Mouse (Mus musculus) liver, embryonic 15.5 days (tissue): ENCODE measurements around the gene Fads1. TPM values are rescaled to one million over a fixed set of nuclear protein-coding genes. Genes with fewer than 3 reads are reported as not detected.

Experiments
- ATAC-seq: fragments of 200-750 bp; cut with Nextera tagmentation; 2 replicates; pipeline ENCODE4 v1.8.0; 2017; ENCODE audit warnings: moderate number of reproducible peaks, mild to moderate bottlenecking, moderate library complexity; ENCODE audit not compliant: insufficient read depth
- H3K27ac ChIP-seq: fragments of 300-500 bp; sonication (generic); replicated peaks from 2 replicates; pipeline ENCODE4 v1.5.1; 2015; ENCODE audit warnings: mild to moderate bottlenecking, inconsistent platforms
- H3K27me3 ChIP-seq: fragments of 300-500 bp; sonication (generic); 2 replicates; pipeline ENCODE4 v1.6.1; 2015; ENCODE audit warnings: mild to moderate bottlenecking, inconsistent platforms
- H3K36me3 ChIP-seq: fragments of 300-500 bp; sonication (generic); replicated peaks from 2 replicates; pipeline ENCODE4 v1.6.1; 2015; ENCODE audit warnings: moderate library complexity, mild to moderate bottlenecking, inconsistent platforms
- H3K4me1 ChIP-seq: fragments of 300-500 bp; sonication (generic); replicated peaks from 2 replicates; pipeline ENCODE4 v1.6.1; 2015; ENCODE audit warnings: inconsistent platforms
- H3K4me2 ChIP-seq: fragments of 300-500 bp; sonication (generic); 2 replicates; pipeline ENCODE4 v1.6.1; 2015; ENCODE audit warnings: moderate library complexity, mild to moderate bottlenecking, inconsistent platforms
- H3K4me3 ChIP-seq: fragments of 300-500 bp; sonication (generic); replicated peaks from 2 replicates; pipeline ENCODE4 v1.5.1; 2015; ENCODE audit warnings: mild to moderate bottlenecking, inconsistent platforms
- H3K9ac ChIP-seq: fragments of 300-500 bp; sonication (generic); 2 replicates; pipeline ENCODE4 v1.6.1; 2015; ENCODE audit warnings: moderate library complexity, mild to moderate bottlenecking, inconsistent platforms
- H3K9me3 ChIP-seq: fragments of 300-500 bp; sonication (generic); replicated peaks from 2 replicates; pipeline ENCODE4 v1.6.1; 2016; ENCODE audit warnings: inconsistent platforms
- WGBS: fragments of 180-500 bp; shearing (Covaris S2); methylation state at CpG from one replicate; pipeline ENCODE4 v1.1.7; 2015; ENCODE audit warnings: mixed read lengths; ENCODE audit not compliant: insufficient replicate concordance; 5-methylcytosine and 5-hydroxymethylcytosine counted together
- polyA plus RNA-seq: library from polyadenylated mRNA; unstranded; fragments of >200 nt; fragmentation: Nextera tagmentation; extraction: Ambion mirVana; gene quantifications from 2 replicates; pipeline ENCODE4 v1.2.1, GENCODE M21; 2015

The Fads1 gene
- polyA plus RNA-seq, 1 experiment from 2014 or later = 73.6 TPM

GRCm38 (mm10) chr19:10208851-10209250 is 26.2 kb downstream of the Fads1 start:
- peaks cover 62% of the 10 kb centered on the region for H3K36me3 ChIP-seq
- 65% methylated on average over 3 of the region's 3 CpGs for WGBS

GRCm38 (mm10) chr19:10210885-10211284 is 28.2 kb downstream of the Fads1 start:
- H3K9ac ChIP-seq = no peak overlapping the region
- peaks cover 59% of the 10 kb centered on the region for H3K36me3 ChIP-seq
- no peaks in the 10 kb centered on the region for H3K9me3 ChIP-seq
- H3K4me2 ChIP-seq = no peak overlapping the region
- no peak overlapping the region for H3K27ac ChIP-seq
- no peaks in the 10 kb centered on the region for H3K27me3 ChIP-seq
- H3K4me3 ChIP-seq = no peak overlapping the region
- no peak for ATAC-seq
- 45% methylated on average over 4 of the region's 4 CpGs for WGBS
- peaks cover 12% of the 10 kb centered on the region; the same call in 1 of the 2 replicates for H3K4me1 ChIP-seq

More at GRCm38 (mm10) chr19:10208851-10209250, 26.2 kb downstream of the Fads1 start:
- H3K4me2 ChIP-seq = no peak overlapping the region
- H3K9me3 ChIP-seq = no peaks in the 10 kb centered on the region
- H3K27me3 ChIP-seq = no peaks in the 10 kb centered on the region
- ATAC-seq = no peak
- H3K27ac ChIP-seq = no peak overlapping the region
- H3K9ac ChIP-seq = no peak overlapping the region
- peaks cover 24% of the 10 kb centered on the region for H3K4me1 ChIP-seq
- no peak overlapping the region for H3K4me3 ChIP-seq

GRCm38 (mm10) chr19:10213796-10214471 is 31.2 kb downstream of the Fads1 start:
- Histone ChIP-seq H3K27me3 (no peaks in the 10 kb centered on the region), H3K9me3 (no peaks in the 10 kb centered on the region), H3K36me3 (peaks cover 29% of the 10 kb centered on the region), H3K4me1 (peaks cover 12% of the 10 kb centered on the region; the same call in 1 of the 2 replicates), H3K9ac (no peak overlapping the region), H3K4me3 (no peak overlapping the region), H3K27ac (no peak overlapping the region), H3K4me2 (no peak overlapping the region)
- no peak for ATAC-seq
- 71% methylated on average over 10 of the region's 10 CpGs for WGBS

- H3K27ac ChIP-seq = no peak overlapping the region
- WGBS = 56% methylated on average over 8 of the region's 8 CpGs
- H3K4me3 ChIP-seq = no peak overlapping the region
- H3K4me2 ChIP-seq = no peak overlapping the region
- ATAC-seq = no peak
- H3K4me1 ChIP-seq = 0 out of 2 replicates have a peak, but pooled peaks cover 4% of the 10 kb centered on the region
- no peak overlapping the region for H3K9ac ChIP-seq
- H3K27me3 ChIP-seq = no peaks in the 10 kb centered on the region
- H3K9me3 ChIP-seq = no peaks in the 10 kb centered on the region
- peaks cover 10% of the 10 kb centered on the region; the same call in 1 of the 2 replicates for H3K36me3 ChIP-seq
Measured at GRCm38 (mm10) chr19:10216101-10216500, 33.4 kb downstream of the Fads1 start.

DNA sequence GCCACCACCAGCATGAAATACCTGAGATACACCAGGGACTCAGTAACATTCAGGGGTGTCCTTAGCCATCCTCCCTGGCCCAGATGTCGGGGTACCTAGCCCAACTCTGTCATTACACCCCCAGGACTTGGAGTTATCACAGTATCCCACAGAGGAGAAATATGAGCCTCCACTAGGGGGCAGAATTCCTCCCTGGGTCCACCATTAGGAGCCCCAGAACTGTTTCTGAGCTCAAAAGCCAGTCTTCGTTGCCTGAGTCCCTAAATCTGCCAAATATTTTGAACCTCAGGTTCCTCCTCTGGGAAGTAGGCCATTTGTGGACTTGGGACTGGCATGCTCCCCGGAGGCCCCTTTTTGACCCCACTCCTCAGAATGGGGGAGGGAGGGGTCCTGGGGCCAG is 36.4 kb downstream of the Fads1 start:
- Histone ChIP-seq H3K9me3 (no peaks in the 10 kb centered on the region), H3K36me3 (no peaks in the 10 kb centered on the region), H3K4me3 (no peak overlapping the region), H3K27me3 (no peaks in the 10 kb centered on the region), H3K27ac (no peak overlapping the region), H3K4me1 (peaks cover 6% of the 10 kb centered on the region; the same call in 1 of the 2 replicates), H3K4me2 (no peak overlapping the region), H3K9ac (no peak overlapping the region)
- ATAC-seq = no peak
- 30% methylated on average over 3 of the region's 3 CpGs for WGBS

- Histone ChIP-seq H3K4me2 (no peak overlapping the region), H3K4me3 (no peak overlapping the region), H3K4me1 (peaks cover 6% of the 10 kb centered on the region; the same call in 1 of the 2 replicates), H3K9me3 (no peaks in the 10 kb centered on the region), H3K27me3 (no peaks in the 10 kb centered on the region), H3K36me3 (no peaks in the 10 kb centered on the region), H3K9ac (no peak overlapping the region), H3K27ac (no peak overlapping the region)
- peak; percentile 20; the same call in 1 of the 2 replicates for ATAC-seq
- 59% methylated on average over 6 of the region's 6 CpGs for WGBS
Measured at GRCm38 (mm10) chr19:10219593-10219992, 36.9 kb downstream of the Fads1 start.

DNA sequence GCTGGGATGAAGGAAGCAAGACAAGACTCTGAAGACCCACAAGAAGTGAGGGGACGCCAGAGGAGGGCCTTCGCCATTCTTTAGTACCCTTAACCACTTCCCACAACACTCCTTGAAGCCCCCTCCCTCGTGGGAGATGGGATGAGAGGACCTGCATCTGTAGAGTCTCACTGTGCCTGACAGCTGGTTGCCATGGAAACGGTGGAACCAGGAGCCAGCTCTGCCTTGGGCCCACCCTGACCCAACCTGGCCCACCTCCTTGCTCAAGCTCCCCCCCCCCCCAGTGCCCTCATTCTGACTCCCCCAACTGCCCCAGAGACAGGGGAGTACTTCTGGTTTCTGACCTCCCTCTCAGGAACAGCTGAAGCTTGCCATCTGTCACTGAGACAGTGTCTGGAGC is 38.9 kb downstream of the Fads1 start:
- WGBS = 45% methylated on average over 4 of the region's 4 CpGs
- no peak overlapping the region for H3K4me3 ChIP-seq
- no peak overlapping the region for H3K9ac ChIP-seq
- H3K27me3 ChIP-seq = no peaks in the 10 kb centered on the region
- no peak overlapping the region for H3K4me2 ChIP-seq
- no peaks in the 10 kb centered on the region for H3K9me3 ChIP-seq
- no peak overlapping the region for H3K27ac ChIP-seq
- H3K36me3 ChIP-seq = no peaks in the 10 kb centered on the region
- peaks cover 22% of the 10 kb centered on the region for H3K4me1 ChIP-seq
- no peak for ATAC-seq

GRCm38 (mm10) chr19:10222656-10223055 is 40.0 kb downstream of the Fads1 start:
- ATAC-seq = no peak

GRCm38 (mm10) chr19:10223561-10223960 is 40.9 kb downstream of the Fads1 start:
- no peaks in the 10 kb centered on the region for H3K9me3 ChIP-seq
- WGBS = 41% methylated on average over 4 of the region's 4 CpGs
- no peaks in the 10 kb centered on the region for H3K36me3 ChIP-seq
- 0 out of 2 replicates have a peak, but pooled peaks cover 2% of the 10 kb centered on the region for H3K27me3 ChIP-seq
- no peak overlapping the region for H3K27ac ChIP-seq
- H3K4me3 ChIP-seq = no peak overlapping the region
- ATAC-seq = no peak
- no peak overlapping the region for H3K4me2 ChIP-seq
- H3K4me1 ChIP-seq = peaks cover 22% of the 10 kb centered on the region
- H3K9ac ChIP-seq = no peak overlapping the region

More at GRCm38 (mm10) chr19:10222656-10223055, 40.0 kb downstream of the Fads1 start:
- H3K27me3 ChIP-seq = no peaks in the 10 kb centered on the region
- no peak overlapping the region for H3K4me2 ChIP-seq
- H3K9ac ChIP-seq = no peak overlapping the region
- H3K4me1 ChIP-seq = peaks cover 22% of the 10 kb centered on the region
- no peak overlapping the region for H3K4me3 ChIP-seq
- 28% methylated on average over 8 of the region's 8 CpGs for WGBS
- no peaks in the 10 kb centered on the region for H3K36me3 ChIP-seq
- no peaks in the 10 kb centered on the region for H3K9me3 ChIP-seq
- no peak overlapping the region for H3K27ac ChIP-seq

DNA sequence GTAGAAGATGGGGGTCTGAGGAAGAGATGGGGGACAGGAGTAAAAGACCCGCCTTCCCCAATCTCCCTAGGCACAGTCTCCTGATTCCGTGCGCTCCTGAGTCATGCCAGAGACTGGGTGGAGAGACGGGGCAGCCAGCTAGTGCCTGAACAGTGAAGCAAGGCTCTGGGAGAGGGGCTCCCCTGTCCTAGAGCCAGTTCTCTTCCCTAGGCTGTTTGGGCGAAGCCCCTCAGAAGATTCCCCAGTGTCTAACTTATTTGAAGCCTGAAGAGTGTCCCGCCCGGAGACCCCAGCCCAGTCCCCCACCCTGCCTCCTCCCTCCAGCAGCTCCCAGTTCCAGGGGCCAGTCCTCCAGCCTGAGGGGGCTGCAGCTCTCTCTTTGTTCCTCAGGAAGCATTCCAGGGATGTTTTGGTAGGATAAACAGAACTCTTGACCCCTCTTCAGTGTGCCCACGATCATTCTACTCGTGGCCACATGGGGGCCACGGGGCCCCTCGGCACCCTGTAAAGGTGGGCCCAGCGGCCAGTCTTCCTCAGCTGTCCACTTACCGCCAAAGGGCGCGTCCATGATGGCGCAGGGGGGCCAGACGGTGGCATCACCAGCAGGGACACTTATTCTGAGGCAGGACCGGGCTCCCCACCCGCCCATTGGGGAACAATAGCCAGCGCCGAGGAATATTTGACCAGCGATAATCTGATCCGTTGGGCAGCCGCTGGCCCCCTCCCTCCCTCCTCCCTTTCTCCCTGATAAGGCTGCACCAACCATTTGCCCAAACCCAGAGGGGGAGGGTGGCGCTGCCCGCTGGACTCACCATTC is 42.2 kb downstream of the Fads1 start:
- Histone ChIP-seq H3K27ac (no peak overlapping the region), H3K4me1 (peaks cover 22% of the 10 kb centered on the region), H3K4me3 (no peak overlapping the region), H3K9ac (no peak overlapping the region), H3K9me3 (no peaks in the 10 kb centered on the region), H3K36me3 (no peaks in the 10 kb centered on the region), H3K4me2 (no peak overlapping the region), H3K27me3 (0 out of 2 replicates have a peak, but pooled peaks cover 2% of the 10 kb centered on the region)
- no peak for ATAC-seq
- WGBS = 45% methylated on average over 26 of the region's 26 CpGs

GRCm38 (mm10) chr19:10225767-10226166 is 43.1 kb downstream of the Fads1 start:
- no peaks in the 10 kb centered on the region for H3K9me3 ChIP-seq
- H3K27ac ChIP-seq = no peak overlapping the region; the same call in 1 of the 2 replicates
- H3K36me3 ChIP-seq = no peaks in the 10 kb centered on the region
- ATAC-seq = no peak
- no peak overlapping the region for H3K9ac ChIP-seq
- peaks cover 22% of the 10 kb centered on the region for H3K4me1 ChIP-seq
- H3K4me3 ChIP-seq = no peak overlapping the region
- H3K27me3 ChIP-seq = 0 out of 2 replicates have a peak, but pooled peaks cover 2% of the 10 kb centered on the region
- H3K4me2 ChIP-seq = no peak overlapping the region
- 59% methylated on average over 4 of the region's 4 CpGs for WGBS
